Mouse (Mus musculus) cerebellum, adult 2 months (tissue): ENCODE data around the gene Dnlz.

Experiments used
- CTCF ChIP-seq: fragments of 200-500 bp; IDR thresholded peaks from 2 replicates; pipeline ENCODE4 v1.5.1; 2011; ENCODE audit warnings: low read depth, mild to moderate bottlenecking, control low read depth, low read length, moderate library complexity, borderline replicate concordance; ENCODE audit not compliant: insufficient read depth
- POLR2A ChIP-seq: fragments of 200-500 bp; IDR thresholded peaks from 2 replicates; pipeline ENCODE4 v1.6.1; 2011; ENCODE audit warnings: low read length, control low read depth, borderline replicate concordance; ENCODE audit not compliant: insufficient read depth

GRCm38 (mm10) chr2:26298856-26299230, 53.1 kb downstream of the Dnlz start:
- no peak for TF ChIP-seq CTCF
- no peak for TF ChIP-seq POLR2A
